Mouse (Mus musculus) layer of hippocampus, adult 11-12 months (tissue): ENCODE measurements at regions not wholly inside any gene's neighbourhood (a gene's known extent, or its start where the extent isn't known, plus 50 kb on each side); places are given as distances from the start of the nearest gene placed in this dataset.

ENCODE experiments used
- DNase-seq: peaks from one replicate; pipeline ENCODE4 v3.0.0; 2022; ENCODE audit warnings: low spot score

- DNase-seq: no peak
These were observed 407.2 kb downstream of the Prss52 start for GRCm38 (mm10) chr14:64511300-64511699.

- DNase-seq: peak; percentile 30
These were observed 408.6 kb downstream of the Prss52 start for GRCm38 (mm10) chr14:64512726-64513125.

- no peak for DNase-seq
These were observed 413.6 kb downstream of the Prss52 start for GRCm38 (mm10) chr14:64517584-64518195.

DNA sequence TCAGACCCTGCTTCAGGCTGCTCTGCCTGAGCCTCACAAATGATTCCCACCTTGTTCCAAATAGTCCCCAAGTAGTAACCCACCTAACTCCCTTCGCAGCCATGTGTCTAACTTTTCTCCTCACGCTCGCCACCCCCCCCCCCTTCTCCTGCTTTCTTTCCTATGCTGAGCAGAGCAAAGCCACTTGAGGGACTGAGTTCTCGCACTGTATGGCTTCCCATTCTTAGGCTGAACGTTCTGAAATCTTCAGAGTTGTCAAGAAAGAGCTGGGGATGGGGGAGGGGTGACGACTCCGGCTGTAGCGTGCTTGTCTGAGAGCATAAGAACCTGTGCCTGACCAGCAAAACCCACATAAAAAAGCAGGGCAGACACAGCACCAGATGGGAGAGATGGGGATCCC lies 420.6 kb downstream of the Prss52 start:
- DNase-seq: no peak

DNA sequence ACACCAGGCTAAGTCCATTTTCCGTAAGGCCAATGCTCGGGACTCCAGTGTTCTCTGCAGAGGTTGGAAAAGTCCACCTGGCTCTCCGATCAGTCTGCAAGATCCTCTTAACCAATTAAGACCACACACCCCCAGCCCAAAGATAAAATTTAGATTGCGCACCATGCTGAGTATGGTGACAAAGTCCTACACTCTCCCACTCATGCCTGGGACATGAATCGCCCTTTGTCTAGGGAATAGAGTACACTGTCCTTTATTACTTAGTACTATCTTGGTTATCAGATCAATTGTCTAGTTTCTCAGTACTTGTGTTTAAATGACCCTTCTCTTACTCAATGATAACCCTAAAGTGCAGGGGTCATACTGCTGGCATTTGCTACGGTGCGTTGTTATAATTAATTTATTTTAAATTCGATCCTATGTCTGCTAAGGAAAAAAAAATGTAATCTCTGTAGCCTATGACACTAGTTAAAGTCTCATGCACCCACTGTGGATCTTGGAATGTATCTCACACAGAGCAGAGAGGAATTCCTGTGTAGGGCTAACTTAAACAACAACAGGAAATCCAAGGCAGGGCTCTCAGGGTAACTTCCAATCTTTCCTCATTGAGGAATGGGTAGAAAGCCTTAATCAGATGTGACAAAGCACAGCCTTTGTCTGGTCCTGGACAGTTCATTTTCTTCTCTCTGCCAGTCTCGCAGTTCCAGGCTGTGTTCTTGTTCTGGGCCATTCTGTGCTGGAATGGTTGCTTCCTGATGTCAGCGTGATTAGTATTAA lies 421.4 kb downstream of the Prss52 start:
- no peak for DNase-seq

- no peak for DNase-seq
These were observed 426.5 kb downstream of the Prss52 start for GRCm38 (mm10) chr14:64530541-64530940.

- no peak for DNase-seq
These were observed 427.3 kb downstream of the Prss52 start for GRCm38 (mm10) chr14:64531221-64531949.

- no peak for DNase-seq
These were observed 428.3 kb downstream of the Prss52 start for GRCm38 (mm10) chr14:64532351-64532750.

GRCm38 (mm10) chr14:64533591-64534151 lies 429.6 kb downstream of the Prss52 start:
- DNase-seq: no peak

- DNase-seq: no peak
These were observed 430.1 kb downstream of the Prss52 start for GRCm38 (mm10) chr14:64534194-64534593.

DNA sequence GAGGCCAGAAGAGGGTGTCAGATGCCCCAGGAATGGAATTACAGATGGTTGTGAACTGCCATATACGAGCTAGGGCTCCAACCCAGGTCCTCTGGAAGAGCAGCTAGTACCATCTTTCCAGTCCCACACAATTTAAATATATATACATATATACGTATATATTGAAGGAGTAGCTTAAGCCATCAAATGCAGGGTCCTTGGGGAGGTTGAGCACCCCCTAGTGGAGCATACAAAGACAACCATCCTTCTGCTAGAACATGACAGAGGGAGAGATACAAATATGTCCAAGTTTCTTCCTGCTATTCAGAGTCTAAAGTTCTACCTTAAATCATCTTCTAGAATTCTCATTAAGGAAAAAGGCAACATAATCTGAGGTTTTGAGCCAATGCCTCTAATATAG lies 435.4 kb downstream of the Prss52 start:
- DNase-seq: no peak

- no peak for DNase-seq
These were observed 441.0 kb downstream of the Prss52 start for GRCm38 (mm10) chr14:64545056-64545455.

DNA sequence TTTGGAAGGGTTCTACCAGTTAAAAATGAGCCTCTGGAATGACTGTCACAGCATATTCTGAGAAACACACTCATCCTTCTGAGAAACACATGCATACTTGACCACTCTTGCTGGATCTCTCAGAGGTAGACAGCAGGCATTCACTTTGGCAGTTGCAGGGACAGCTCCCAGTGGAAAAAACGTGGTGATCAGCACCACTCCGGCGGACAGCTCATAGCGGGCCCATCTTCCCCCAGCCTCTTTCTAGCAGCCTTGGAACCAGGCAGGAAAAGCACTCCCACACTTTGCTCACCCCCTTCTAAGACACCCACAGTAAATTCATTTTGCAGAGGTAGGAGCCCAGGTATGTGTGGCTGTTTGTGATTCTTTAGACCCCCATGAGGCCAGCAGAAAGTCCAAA lies 442.7 kb downstream of the Prss52 start:
- no peak for DNase-seq

GRCm38 (mm10) chr14:64552951-64553350 lies 448.9 kb downstream of the Prss52 start:
- no peak for DNase-seq

GRCm38 (mm10) chr14:64556042-64556441 lies 452.0 kb downstream of the Prss52 start:
- DNase-seq: no peak

GRCm38 (mm10) chr14:64557453-64557852 lies 453.4 kb downstream of the Prss52 start:
- DNase-seq: no peak

DNA sequence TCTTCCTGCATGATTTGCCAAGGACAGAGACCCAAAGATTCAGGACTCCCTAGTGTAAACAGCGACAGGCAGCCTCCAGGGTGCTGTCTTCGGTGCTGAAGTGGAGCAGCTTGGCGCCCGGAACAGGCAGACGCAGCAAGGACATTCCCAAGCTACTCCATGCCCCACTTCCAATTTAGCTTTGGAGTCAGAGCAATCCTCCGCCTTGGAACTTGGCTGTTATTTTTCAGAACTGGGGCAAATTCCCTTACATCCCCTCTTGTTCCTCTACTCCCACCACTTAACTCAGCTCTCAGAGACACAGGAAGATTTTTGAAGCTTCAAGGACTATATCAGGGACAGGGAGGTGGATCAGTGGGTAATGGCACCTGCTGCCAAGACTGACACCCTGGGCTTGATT lies 464.6 kb downstream of the Prss52 start:
- no peak for DNase-seq

- DNase-seq: no peak
These were observed 466.9 kb downstream of the Prss52 start for GRCm38 (mm10) chr14:64570951-64571350.

GRCm38 (mm10) chr14:64572756-64573155 lies 468.7 kb downstream of the Prss52 start:
- DNase-seq: no peak

DNA sequence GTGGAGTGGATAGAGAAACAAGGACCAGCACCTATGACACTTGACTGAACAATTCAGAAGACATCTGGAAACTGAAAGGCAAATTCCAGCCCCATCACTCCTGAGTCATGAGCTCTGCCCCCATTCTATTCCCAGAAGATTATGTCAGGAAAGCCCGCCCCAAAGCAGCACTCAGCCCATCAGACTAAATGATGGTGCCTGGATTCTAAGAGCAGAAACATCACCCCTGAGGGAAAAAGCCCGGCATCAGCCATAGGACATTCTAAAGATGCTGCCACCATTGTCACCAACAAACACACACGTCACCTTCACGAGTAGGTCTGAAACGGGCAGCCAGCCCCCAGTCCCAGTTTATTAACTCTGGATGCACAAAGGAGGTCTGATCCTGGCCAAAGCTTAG lies 469.7 kb downstream of the Prss52 start:
- DNase-seq: no peak

DNA sequence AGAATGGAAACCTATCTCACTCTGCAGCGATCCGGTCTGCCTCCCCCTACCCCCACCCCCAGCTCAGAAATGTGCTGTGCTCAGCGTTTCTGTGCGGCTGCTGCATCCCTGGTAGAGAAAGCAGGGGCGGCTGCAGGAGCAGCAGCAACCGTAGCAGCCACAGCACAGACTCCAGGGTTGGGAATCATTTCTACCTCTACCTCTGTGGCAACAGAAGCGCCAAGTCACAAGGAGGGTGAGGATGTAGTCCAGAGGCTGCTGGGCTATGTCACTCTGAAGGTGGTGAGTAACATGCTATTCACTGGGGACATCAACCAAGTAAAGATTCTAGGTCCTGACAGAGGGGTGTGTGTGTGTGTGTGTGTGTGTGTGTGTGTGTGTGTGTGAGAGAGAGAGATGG lies 470.2 kb downstream of the Prss52 start:
- no peak for DNase-seq

- no peak for DNase-seq
These were observed 470.7 kb downstream of the Prss52 start for GRCm38 (mm10) chr14:64574773-64575172.

DNA sequence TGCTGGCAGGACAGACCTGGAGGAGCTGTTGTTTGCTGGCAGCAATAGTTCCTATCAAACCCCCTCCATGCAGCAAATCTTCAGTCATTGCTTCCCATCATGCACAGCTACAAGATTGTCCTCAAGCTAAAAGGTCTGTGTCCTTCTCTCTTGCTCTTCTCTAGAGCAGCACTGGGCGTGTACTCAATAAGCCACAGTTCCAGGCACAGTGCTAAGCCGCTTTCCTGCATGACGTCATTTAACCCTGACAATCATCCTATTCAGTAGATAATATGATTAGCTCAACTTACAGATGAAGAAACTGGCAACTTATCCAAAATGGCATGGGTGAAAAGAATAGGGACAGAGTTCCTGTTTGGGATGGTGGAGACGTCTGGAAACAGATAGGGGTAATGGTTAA lies 471.9 kb downstream of the Prss52 start:
- no peak for DNase-seq
